Mouse (Mus musculus) lung, postnatal 25 days (tissue): ENCODE data around the gene Ddx31.

ENCODE experiments used
- DNase-seq: peaks from one replicate; pipeline ENCODE4 v3.0.0; 2022; ENCODE audit warnings: low spot score

Gene Ddx31

DNA sequence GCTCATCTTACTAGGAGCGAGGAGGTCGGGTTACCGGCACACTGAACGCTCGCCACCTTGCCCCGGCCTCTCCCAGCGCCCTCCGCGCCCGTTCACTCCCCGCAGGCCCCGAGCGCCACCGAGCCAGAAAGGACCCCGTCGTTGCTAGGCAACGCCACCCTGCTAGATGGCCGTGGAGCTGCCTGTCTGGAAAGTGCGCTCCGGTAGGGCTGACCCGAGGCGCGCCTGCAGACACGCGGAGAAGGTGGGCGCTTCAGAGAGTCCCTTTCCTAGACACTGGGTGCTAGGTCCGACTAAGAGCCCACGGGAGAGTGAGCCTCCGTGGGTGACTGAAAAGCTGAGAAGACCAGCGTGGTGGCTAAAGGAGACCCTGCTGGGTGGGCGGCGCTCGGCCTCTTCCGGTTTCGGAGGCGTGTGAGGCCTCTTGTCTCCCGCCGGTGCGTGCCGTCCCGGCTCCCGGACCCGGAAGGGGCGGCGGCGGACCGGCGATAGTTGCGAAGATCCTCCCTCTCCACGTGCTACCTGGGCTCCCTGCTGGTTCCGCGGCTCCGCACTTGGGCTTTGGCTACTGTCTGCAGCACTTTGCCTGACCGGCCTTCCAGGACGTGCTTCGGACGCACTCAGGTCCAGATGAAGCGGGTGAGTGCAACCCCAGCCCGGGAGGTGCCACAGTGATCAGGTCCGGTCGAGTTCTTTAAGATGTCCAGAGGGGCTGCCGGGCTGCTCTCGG, at the start of gene Ddx31, which contains the start of gene Gtf3c4:
TSS of gene Ddx31 (plus strand) at position 185 of the 730 bp plus-strand sequence.
TSS of gene Gtf3c4 (minus strand) at position 139 of the 730 bp plus-strand sequence.
- DNase-seq: peak; percentile 94

DNA sequence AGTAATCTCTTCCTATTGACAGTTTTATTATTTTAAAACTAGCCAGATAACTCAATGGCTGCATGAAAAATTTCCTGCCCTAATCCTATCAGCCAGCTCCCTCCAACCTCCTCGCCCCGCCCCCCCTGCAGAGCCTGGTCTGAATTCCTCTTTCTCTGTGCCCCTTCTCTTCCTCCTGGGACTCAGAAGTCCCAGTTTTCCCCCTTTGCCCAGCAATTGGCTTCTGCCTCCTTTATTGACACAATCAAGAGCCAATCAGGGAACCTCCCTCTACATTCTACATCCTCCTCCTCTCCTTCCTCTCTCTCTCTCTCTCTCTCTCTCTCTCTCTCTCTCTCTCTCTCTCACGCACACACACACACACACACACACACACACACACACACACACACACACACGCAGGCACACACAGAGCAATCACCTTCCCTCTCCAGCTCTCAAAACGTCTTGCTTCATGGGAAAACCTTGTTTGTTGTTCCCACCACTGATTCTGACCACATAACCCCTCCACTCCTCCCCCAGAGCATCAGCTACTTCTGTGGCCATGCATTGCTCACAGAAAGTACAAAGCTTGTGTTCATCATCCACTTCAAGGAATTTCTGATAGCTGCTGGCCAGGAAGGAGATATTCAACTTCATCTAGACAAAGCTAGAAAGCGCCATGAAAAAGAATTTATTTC, 47.1 kb upstream of the Ddx31 start:
- DNase-seq: peak; percentile 31

DNA sequence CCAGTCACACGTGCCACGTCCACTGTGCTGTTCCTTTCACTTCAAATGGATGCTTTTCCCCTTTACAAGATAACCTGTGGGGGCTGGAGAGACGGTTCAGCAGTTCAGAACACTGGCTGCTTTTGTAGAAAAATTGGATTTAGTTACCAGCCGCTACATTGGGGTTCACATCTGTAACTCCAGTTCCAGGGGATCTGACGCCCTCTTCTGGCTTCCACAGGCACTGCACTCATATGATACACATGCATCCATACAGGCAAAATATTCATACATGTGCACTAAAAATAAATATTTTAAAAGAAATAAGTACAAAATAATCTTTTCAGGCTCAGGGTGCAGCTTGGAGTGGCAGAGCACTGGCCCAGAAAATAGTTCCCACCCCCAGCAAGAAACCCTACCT, 45.6 kb upstream of the Ddx31 start:
- DNase-seq: no peak

DNA sequence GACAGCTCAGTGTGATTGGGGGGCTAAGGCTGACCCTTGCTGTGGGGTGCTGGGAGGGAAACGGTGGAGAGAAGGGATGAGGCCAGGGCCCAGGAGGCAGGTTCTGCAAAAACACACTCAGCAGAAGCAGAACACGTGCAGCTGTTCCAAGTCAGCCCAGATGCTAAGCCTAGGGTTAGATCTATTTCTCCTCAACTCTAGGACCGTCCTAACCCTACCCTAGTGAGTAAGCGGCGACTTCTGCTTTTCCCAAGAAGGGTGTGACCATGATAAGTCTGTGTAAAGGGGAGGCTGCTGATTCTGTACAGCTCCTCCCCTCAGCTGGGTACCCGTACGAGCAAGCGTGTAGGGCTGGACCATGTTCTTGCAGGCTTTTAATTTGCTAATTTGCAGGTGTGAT, 43.9 kb upstream of the Ddx31 start:
- peak; percentile 30 for DNase-seq

DNA sequence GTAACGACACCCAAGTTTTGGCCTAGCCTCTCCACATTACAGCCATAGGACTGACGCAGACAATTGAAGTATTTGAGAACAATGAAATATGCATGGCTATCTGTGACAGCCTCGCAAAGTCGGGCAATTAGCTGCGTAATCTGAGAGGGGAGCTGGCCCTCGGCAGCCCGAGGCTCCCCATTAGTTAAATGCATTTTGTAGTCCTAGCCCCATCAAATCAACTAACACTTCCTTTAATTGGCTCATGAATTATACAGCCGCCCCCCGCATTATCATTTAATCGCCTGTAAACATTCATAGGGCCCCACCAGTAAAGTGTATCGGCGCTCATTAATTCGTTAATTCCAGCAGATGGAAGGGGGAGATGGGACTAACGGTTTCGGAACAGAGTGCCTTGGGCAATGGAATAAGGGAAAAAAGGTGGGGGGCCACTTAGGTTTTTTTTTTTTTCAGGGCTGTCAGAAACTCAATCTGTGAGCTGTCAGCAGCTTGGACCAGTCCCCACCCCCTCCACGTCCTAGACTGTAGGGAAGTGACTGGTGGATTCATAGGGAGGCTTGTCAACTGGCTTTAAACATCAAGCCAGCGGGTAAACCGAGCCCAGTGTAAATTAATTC, 42.6 kb upstream of the Ddx31 start:
- no peak for DNase-seq

DNA sequence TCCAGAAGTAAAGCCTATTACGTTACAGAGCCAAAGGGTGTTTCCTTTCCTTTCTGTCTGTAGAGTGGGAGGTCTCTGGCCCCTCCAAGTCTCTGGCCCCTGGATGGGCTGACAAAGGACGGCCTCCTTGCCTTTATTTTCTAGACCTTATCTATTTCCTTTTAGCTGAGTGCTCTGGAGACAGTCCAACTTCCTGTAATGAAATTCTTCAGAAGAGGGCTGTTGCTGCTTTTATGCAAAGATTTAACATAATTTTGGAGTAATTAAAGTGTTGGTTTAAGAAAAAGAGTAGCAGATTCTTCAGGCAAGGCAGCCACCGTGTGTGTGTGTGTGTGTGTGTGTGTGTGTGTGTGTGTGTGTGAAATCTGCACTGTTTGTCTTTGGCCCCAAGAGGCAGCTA, 41.8 kb upstream of the Ddx31 start:
- no peak for DNase-seq

DNA sequence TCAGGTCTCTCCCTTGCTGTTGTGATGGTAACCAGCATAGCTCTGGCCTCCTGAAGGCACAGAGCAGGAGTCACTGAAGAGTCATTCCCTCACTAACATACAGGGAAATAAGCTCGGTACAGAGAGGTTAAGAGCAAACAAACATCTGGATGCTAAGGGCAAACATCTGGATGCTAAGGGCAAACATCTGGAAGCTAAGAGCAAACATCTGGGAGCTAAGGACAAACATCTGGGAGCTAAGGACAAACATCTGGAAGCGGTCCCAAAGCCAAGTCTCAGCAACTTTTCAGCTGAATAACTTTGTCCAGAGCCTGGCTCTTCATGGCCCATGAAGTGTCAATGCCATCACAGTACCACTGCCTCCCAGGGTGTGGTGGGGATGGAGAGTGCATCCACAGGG, 40.6 kb upstream of the Ddx31 start:
- no peak for DNase-seq

DNA sequence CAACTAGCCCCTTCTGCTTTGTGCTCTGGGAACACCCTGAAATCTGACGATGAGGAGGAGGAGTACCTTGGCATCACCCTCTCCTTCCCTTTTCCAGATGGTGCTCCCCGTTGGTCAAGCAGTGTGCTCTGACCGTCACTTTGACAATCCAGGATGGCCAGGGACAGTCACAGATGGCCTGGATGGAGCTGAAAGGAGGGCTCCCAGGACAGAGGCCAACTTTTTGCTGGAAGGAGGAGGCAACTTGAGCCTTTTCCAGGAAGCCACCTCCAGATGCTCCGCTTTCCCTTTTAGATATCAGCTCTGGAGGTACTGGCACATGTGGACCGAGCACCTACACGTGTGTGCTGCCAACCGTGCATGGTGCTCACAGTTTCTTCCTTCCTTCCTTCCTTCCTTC, 36.8 kb upstream of the Ddx31 start:
- no peak for DNase-seq

DNA sequence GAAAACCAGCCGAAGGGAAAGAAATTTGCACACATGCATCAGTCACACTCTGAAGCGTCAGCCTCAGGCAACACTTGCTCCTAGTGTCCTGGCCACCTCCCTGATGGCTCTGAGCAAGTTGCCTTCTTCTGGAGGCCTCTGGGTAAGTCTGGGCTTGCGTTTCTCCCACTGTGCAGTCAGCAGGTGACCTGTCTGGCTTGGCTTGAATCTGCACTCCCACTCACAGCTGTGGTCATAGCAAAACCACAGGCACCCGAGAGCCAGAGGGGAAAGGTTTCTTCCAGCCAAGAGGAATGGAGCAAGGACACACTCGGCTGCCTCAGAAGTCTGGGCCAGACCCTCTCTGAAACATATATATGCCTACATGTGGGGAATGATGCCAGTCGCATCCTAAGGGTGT, 31.4 kb upstream of the Ddx31 start:
- DNase-seq: no peak

DNA sequence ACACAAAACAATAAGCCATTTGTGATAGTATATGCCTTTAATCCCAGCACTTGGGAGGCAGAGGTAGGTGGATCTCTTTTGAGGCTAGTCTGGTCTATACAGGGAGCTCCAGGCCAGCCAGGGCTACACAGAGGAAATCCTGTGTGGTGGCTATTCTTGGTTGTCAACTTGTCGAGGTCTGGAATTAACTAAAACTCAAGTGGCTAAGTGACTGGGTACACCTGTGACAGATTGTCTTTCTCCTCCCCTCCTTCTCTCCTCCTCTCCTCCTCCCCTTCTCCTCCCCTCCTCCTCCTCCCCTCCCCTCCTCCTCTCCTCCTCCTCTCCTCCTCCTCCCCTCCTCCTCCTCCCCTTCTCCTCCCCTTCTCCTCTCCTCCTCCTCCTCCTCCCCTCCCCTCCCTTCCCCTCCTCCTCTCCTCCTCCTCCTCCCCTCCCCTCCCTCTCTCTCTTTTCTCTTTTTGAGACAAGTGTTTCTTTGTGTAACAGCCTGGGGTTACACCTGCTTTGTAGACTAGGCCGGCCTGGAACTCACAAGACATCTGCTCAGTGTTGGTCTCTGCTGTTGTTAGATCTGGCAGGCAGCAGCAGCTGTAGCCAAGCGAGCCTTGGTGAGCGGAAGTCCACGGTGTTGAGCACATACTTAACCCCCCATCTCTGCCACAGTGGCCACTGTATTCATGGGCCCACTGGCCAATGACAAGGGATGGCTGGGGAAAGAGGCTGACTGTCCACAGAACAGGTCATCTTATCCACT, 29.8 kb upstream of the Ddx31 start:
- DNase-seq: no peak

DNA sequence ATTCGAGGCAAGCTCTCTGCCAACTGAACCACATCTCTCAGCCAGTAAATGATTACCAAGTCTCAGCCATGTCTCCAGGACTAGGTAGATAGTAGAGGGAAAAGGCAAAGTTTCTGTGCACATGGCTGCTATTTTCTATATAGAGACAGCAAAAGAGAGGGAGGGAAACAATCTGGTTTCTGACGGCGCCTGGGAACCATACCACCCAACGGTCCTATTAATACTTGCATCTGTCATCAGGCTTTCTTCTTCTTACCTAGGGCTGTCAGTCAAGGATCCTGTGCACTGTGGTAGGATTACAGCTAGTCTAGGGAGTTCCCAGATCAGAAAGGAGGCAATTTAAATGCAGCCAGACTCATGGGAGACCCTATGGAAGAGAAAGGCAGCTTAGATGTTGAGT, 21.3 kb upstream of the Ddx31 start:
- DNase-seq: no peak

DNA sequence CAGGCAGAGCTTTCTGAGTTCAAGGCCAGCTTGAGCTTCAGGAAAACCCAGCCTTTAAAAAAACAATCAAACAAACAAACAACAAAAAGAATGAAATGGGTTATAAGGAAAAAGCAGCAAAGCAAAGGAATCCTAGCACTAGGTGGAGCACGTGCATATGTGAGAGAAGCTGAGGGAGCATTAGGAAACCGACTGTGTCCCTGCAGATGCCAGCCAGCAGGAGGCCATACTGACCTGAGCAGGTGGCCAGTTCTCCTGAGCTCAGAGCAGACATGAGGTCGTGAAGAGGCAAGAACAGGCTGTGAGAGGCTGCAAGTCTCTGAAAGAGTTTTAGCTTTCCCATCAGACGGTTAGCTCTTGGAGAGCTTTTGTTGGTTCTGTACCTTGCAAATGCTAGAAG, 10.9 kb upstream of the Ddx31 start:
- DNase-seq: peak; percentile 8

DNA sequence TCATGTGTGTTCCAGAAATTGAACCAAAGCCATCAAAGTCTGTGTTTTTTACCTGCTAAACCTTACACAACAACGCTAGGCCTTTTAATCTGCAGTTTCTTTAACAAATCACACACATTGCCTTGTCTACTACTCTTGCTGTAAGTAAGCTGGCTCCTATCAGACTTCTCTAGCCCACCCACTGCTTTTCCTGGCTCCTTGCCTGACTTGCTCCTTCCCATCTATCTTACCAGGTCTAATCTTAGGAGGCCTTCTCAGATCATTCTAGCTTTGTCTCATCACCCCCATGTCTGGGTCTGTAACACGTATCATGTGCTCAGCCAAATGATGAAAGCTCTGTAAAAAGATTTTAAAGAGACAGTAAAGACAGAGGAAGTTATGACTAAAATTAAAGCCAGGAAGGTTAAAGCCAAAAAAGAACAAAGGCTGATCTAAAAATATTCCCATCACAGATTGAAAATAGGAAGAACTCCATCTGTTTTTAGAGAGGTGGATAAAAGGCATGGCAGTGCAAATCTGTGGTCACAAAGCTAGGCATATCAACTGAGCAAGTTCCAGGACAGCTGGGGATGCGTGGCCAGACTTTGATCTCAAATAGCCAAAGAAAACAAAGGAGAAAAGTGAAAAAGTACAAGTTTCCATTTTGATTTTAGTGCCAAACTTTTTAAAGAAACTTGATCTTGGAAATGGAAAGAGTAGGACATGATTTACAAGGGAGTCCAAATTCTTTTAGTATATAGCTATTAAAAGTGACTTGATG, 3.8 kb upstream of the Ddx31 start:
- DNase-seq: no peak

DNA sequence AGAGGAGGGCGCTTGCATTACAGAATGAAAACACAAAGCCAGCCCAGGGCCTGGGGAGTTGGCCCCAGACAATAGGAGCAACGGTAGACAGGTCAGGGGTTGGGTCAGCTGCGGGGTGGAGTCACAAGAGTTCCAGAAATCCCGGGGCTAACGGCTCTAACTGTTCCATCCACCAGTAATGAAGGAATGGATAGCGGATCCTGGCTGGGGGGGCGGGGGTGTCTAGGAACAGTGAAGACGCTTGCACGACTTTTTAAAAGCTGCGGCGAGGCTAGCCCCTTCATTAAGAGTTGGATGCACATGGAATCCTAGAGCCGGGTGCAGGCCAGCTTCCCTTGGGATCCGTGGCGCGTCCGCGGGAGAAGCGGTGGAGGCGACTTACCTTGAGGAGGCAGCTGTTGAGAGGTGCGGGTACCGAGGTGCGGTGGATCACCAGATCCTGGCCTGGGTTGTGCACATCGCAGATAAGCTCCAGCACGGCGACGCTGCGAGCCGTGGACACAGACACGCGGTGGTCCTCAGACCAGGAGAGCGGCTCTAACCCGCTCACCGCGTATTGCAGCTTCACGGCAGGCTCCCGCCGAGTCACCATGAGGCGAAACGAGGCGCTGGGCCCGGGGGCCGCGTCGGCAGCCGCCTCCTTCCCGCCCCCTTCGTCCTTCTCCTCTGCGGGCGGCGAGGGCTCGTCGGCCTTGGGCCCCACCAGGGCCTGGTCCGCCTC, 545 bp upstream of the Ddx31 start:
- no peak for DNase-seq

DNA sequence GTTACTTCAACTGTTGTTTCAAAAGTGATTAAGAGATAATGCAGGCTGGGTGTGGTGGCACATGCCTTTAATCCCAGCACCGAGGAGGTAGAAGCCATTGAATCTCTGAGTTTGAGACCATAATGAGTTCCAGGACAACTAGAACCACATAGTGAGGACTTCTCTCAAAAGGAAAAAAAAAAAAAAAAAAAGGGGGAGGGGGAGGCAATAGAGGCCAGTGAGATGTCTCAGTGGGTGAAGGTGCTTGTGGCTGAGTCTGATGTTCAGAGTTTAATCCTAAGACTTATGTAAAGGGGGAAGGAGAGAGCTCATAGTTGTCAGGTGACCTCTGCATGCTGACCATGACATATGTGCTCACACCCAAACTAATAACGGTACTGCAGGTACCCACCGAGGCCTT, 1.8 kb downstream of the Ddx31 start:
- no peak for DNase-seq

DNA sequence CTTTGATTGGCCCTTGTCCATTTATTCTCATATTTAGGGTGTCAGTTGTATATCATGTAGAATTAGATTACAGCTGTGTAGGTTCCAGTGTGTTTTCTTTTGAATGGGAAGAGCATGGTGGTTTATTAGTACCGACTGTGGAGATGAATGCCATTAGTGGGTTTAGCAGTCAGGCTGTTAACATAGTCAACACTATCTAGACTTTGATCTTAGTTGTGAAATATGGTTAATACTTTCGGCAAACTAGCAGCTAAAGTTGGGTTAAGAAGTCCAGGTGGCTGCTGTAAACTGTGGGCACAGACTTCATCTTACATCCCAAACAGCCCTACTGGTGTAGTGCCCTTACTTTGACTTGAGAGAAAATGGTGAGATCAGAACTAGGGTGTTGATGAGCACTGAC, 8.7 kb downstream of the Ddx31 start:
- DNase-seq: no peak

DNA sequence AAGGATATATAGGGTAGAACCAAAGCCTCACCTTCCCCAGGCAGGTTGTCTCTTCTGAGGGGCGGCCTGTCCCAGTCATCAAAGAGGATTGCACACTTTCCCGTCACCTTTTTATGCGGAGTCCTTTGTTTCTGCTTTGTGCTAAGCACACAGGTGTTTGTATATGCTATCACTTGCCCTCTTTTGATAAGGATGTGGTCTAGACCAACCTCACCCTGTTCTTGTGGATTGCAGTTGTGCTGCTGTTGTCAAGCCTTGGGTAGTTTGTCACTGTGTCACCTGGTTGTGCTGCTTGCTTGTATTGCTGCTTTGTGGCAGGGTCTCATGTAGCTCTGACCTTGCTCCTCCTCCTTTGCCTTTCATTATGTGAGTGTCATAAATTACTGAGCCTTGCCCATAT, 12.4 kb downstream of the Ddx31 start:
- no peak for DNase-seq

DNA sequence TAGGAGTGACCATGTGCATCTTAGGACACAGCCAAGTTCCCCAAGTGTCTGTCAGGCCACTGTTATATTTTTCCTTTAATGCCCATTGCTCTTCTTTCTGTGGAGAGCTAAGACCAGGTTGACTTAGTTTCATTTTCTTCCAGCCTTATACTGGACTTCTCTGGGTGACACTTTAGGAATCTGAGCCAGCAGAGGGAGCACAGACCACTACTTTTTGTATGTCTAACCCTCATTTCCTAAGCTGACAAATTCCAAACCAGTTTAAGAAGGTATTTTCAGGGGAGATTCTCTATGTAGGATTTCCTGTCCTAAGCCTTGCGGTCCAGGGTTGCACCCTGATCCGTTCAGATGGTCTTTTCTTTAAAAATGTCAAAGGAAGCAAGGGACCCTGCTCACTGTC, 15.6 kb downstream of the Ddx31 start:
- DNase-seq: no peak

DNA sequence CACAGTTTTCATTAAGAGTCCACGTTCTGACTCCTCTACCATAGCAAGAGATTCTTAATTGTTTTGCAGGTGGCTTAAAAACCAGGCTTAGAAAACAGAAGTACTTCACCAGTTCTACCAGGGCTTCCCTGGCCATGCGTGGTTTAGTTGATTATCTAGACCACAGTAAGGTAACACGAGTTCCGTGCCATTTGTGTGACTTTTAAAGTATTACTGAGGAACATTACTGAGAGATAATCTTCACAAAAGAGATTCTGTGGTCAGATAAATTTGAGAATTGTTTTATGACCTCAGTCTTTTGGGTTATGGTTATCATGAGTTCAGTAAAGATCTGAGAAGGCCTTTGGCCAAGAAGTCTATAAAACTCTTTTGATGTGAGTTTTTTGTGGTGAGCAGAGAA, 19.1 kb downstream of the Ddx31 start:
- no peak for DNase-seq

DNA sequence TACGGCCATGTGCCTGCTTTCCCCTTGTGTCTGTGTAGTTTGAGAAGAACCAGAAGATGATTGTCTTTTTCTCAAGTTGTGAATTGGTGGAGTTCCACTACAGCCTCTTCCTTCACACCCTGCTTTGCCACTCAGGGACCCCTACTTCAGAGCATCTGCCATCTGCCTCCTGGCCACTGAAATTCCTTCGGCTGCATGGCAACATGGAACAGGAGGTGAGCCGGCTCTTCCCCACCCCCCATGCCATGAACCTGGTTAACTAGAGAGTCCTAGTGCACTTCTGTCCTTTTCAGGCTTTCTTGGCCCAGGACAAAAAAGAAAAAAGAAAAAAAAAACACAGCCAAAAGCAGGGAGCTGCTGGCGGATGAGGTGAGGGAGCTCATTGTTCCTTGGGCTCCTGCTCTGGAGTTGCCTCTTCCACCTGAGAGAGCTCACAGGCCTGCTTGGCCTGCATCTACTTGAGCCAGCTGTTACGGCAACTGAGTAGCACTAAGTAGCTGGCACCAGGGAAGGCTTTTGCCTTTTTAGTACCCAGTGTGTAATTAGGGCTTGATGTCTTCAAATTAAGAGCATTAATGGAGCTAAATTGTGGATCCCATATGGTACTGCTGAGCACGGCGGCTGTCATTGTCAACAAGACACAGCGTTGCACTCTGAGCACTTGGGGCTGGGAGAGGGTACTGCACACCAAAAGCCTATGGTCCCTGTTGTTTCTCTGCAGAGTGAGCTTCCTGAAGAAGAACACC, 20.6 kb downstream of the Ddx31 start:
- no peak for DNase-seq

DNA sequence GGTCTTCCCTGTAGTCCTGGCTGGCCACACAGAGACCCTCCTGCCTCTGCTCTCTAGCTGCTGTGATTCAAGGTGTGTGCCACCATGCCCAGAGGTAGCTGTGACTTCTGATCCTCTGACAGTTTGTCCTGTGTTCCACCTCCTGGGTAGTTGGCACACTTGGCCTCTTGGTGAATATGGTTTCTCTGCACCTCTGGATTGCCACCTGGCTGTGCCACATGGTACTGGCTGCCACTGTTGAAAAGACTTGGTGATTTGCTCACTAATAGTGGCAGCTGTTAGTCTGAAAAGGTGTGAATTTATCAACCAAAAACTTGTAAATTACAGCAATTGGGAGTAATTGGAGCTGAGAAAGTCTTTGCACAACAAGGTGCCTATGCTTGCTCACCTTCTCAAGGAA, 23.7 kb downstream of the Ddx31 start:
- no peak for DNase-seq
